Mouse (Mus musculus): Measurements from ENCODE around the gene Sorcs2.

Sorcs2 gene

GRCm38 (mm10) chr5:36054498-36054897, 343.4 kb downstream of the Sorcs2 start:
- DNase-seq, result no peak

GRCm38 (mm10) chr5:36043154-36043553, 354.8 kb downstream of the Sorcs2 start:
- DNase-seq, result no peak

GRCm38 (mm10) chr5:36041756-36042155, 356.2 kb downstream of the Sorcs2 start:
- DNase-seq, result no peak

- no peak for DNase-seq
These were observed 356.7 kb downstream of the Sorcs2 start for GRCm38 (mm10) chr5:36041236-36041562.

GRCm38 (mm10) chr5:36040398-36041235, 357.3 kb downstream of the Sorcs2 start:
- peak; percentile 45 for DNase-seq

GRCm38 (mm10) chr5:36039596-36039995, 358.3 kb downstream of the Sorcs2 start:
- no peak for DNase-seq

- DNase-seq, result peak; percentile 36
These were observed 364.2 kb downstream of the Sorcs2 start for GRCm38 (mm10) chr5:36033531-36034426.

GRCm38 (mm10) chr5:36025076-36025475, 372.9 kb downstream of the Sorcs2 start:
- DNase-seq, result no peak

GRCm38 (mm10) chr5:36024003-36024685, 373.8 kb downstream of the Sorcs2 start:
- DNase-seq, result no peak

- DNase-seq, result no peak
These were observed 375.6 kb downstream of the Sorcs2 start for GRCm38 (mm10) chr5:36022361-36022760.

- no peak for DNase-seq
These were observed 376.8 kb downstream of the Sorcs2 start for GRCm38 (mm10) chr5:36021091-36021490.

- no peak for DNase-seq
These were observed 379.6 kb downstream of the Sorcs2 start for GRCm38 (mm10) chr5:36018366-36018765.

GRCm38 (mm10) chr5:36009405-36009804, 388.5 kb downstream of the Sorcs2 start:
- DNase-seq, result no peak

GRCm38 (mm10) chr5:36007649-36008048, 390.3 kb downstream of the Sorcs2 start:
- no peak for DNase-seq

- no peak for DNase-seq
These were observed 391.4 kb downstream of the Sorcs2 start for GRCm38 (mm10) chr5:36006586-36006985.

- DNase-seq, result no peak
These were observed 391.8 kb downstream of the Sorcs2 start for GRCm38 (mm10) chr5:36006106-36006505.

- DNase-seq, result no peak
These were observed 394.1 kb downstream of the Sorcs2 start for GRCm38 (mm10) chr5:36003797-36004196.

GRCm38 (mm10) chr5:35989986-35990735, 407.8 kb downstream of the Sorcs2 start:
- no peak for DNase-seq

GRCm38 (mm10) chr5:35989506-35989905, 408.4 kb downstream of the Sorcs2 start:
- DNase-seq, result no peak

- DNase-seq, result no peak
These were observed 409.9 kb downstream of the Sorcs2 start for GRCm38 (mm10) chr5:35988085-35988484.

GRCm38 (mm10) chr5:35985611-35986010, 412.3 kb downstream of the Sorcs2 start:
- DNase-seq, result no peak

GRCm38 (mm10) chr5:35981976-35982375, 416.0 kb downstream of the Sorcs2 start:
- peak; percentile 70 for DNase-seq

Measured in liver (tissue).